Mouse (Mus musculus) adrenal gland, postnatal 25 days (tissue): ENCODE results near the gene Gm3636. TPM values are rescaled to one million over a fixed set of nuclear protein-coding genes. Genes with fewer than 3 reads are reported as not detected.
A peak's percentile ranks its signal among the peaks of the same experiment; 100 is the strongest.
"Not testable (repeated sequence)": the region's sequence is repeated elsewhere in the genome, so short reads cannot be mapped to it uniquely, and the experiment has no call there.

Source experiments
- DNase-seq: peaks from one replicate; pipeline ENCODE4 v3.0.0; 2021; ENCODE audit warnings: mixed read lengths
- long read RNA-seq: library from polyadenylated mRNA; stranded (forward); transcript quantifications from one replicate; pipeline ENCODE4 v2.0.0, GENCODE M21; 2021
- total RNA-seq: library from RNA; stranded (reverse); gene quantifications from 2 replicates; pipeline ENCODE4 v1.2.3, GENCODE M21; 2021

The Gm3636 gene
- total RNA-seq, result 0.39 TPM in 1 of 2 replicates, not detected in the other
- long read RNA-seq, result 0 reads

- not testable (repeated sequence) for DNase-seq
These were observed at the start of gene Gm3636 for GRCm38 (mm10) chr14:6742232-6742631. Gm3636 (minus strand) TSS chr14:6742332.

DNA sequence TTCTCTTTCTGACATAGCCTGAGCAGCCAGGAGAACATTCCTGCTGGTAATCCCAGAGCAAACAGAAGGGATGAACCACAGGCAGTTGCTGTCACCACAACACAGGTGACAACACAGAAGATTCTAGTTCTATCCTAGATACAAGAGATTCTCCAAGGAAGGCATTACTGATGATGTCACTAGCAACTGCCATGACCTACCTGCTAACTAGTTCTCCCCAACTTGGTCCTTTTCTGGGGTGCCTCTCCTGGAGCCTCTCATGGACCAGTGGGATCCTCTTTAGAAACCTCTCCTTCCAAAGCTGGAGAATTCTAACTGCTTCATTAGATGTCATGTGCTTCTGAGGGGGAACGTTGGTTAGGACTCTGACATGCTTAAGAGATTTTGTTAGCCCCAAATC, 32.2 kb upstream of the Gm3636 start, which contains the start of gene Gm8362:
Gene Gm8362, minus strand, starts transcription at position 101 of the 400 bp plus-strand sequence.
- DNase-seq, result not testable (repeated sequence)

- DNase-seq, result not testable (repeated sequence)
These were observed 15.1 kb upstream of the Gm3636 start for GRCm38 (mm10) chr14:6757231-6757536.

GRCm38 (mm10) chr14:6756384-6757230, 14.5 kb upstream of the Gm3636 start:
- DNase-seq, result peak; percentile 2

- not testable (repeated sequence) for DNase-seq
These were observed 22.0 kb downstream of the Gm3636 start, which contains the start of gene Gm8050 for GRCm38 (mm10) chr14:6720151-6720550. Gm8050 (minus strand) TSS chr14:6720251.

Other genes with a start within 250 kb of the Gm3636 start
- not detected in 2 replicates for gene Gm8356, start 205.0 kb downstream of the Gm3636 start, total RNA-seq
- not detected in 2 replicates for gene Gm3629, start 151.7 kb downstream of the Gm3636 start, total RNA-seq
- not detected in 2 replicates for gene Gm3460, start 119.9 kb downstream of the Gm3636 start, total RNA-seq
- not detected in 2 replicates for gene Gm10251, start 58.2 kb downstream of the Gm3636 start, total RNA-seq
- gene Gm8050, start 22.1 kb downstream of the Gm3636 start, total RNA-seq, result not detected in 2 replicates
- gene Gm8362, start 32.1 kb upstream of the Gm3636 start, total RNA-seq, result not detected in 2 replicates
- not detected in 2 replicates for gene Gm3642, start 98.0 kb upstream of the Gm3636 start, total RNA-seq
- 0.18 TPM in 1 of 2 replicates, not detected in the other for gene Gm3667, start 147.6 kb upstream of the Gm3636 start, total RNA-seq
- not detected in 2 replicates for gene Gm6356, start 231.5 kb upstream of the Gm3636 start, total RNA-seq